Mouse (Mus musculus) spleen, adult 2 months (tissue): ENCODE data around the gene Adra2c. TPM values are rescaled to one million over a fixed set of nuclear protein-coding genes. Genes with fewer than 3 reads are reported as not detected.

ENCODE experiments used
- DNase-seq, 2 experiments: peaks; one replicate each; pipeline versions ENCODE4 v3.0.0 to v3.0.0-alpha.2; 2012 to 2021; ENCODE audit warnings: low spot score in 2 of 2, low read depth in 1 of 2
- H3K27ac ChIP-seq: fragments of 200-500 bp; 2 replicates; pipeline ENCODE4 v1.5.1; 2012; ENCODE audit warnings: low read length, inconsistent platforms; ENCODE audit not compliant: insufficient read depth
- H3K27me3 ChIP-seq: fragments of 200-500 bp; 2 replicates; pipeline ENCODE4 v1.6.1; 2012; ENCODE audit warnings: mild to moderate bottlenecking, moderate library complexity, low read length, inconsistent platforms; ENCODE audit not compliant: control insufficient read depth, insufficient read depth
- H3K36me3 ChIP-seq: fragments of 200-500 bp; 2 replicates; pipeline ENCODE4 v1.6.1; 2012; ENCODE audit warnings: mild to moderate bottlenecking, low read length, inconsistent platforms; ENCODE audit not compliant: control insufficient read depth, insufficient read depth
- H3K4me1 ChIP-seq: fragments of 200-500 bp; 2 replicates; pipeline ENCODE4 v1.6.1; 2011; ENCODE audit warnings: inconsistent platforms; ENCODE audit not compliant: control insufficient read depth, insufficient read depth, insufficient read length
- H3K4me3 ChIP-seq: fragments of 200-500 bp; 2 replicates; pipeline ENCODE4 v1.5.1; 2011; ENCODE audit warnings: mild to moderate bottlenecking, inconsistent platforms; ENCODE audit not compliant: insufficient read depth, insufficient read length; ENCODE audit errors: extremely low read depth
- CTCF ChIP-seq: fragments of 200-500 bp; IDR thresholded peaks from 2 replicates; pipeline ENCODE4 v1.5.1; 2011; ENCODE audit warnings: mild to moderate bottlenecking, inconsistent platforms; ENCODE audit not compliant: insufficient read depth, insufficient read length, insufficient replicate concordance; ENCODE audit errors: extremely low read depth
- POLR2A ChIP-seq: fragments of 200-500 bp; IDR thresholded peaks from 2 replicates; pipeline ENCODE4 v1.6.1; 2011; ENCODE audit warnings: low read depth, low read length, inconsistent platforms
- WGBS: fragments of 180-500 bp; shearing (Covaris S2); methylation state at CpG from one replicate; pipeline ENCODE4 v1.1.7; 2018; 5-methylcytosine and 5-hydroxymethylcytosine counted together
- polyA plus RNA-seq: library from polyadenylated mRNA; depleted of rRNA; stranded (reverse); fragments of >200 nt; gene quantifications from 2 replicates; pipeline ENCODE4 v1.2.3, GENCODE M21; 2012; rRNA removed

Gene Adra2c
- 0.28 and 0.97 TPM in 2 replicates for polyA plus RNA-seq

DNA sequence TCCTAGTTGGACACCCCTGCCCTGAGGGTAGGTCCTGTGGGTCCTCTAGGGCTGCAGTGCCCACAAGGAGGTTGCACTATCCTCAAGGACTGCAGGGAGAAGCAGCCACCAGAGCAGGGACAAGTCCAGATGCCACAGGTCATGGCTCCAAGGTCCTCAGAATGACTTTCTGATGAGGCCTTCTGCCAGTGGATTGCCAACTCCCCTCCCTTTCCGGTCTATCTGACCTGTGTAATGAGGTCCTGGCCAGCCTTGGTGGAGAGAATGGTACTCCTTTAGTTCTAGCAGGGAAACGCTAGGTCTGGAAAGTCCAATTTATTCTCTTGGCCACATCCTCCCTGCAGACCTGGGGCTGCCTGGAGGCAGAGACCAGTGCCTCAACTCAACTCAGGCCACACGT lies at the start of gene Adra2c:
Gene Adra2c (plus strand): TSS at position 301 of the 400 bp plus-strand sequence.
- Histone ChIP-seq H3K27me3 (peaks cover 11% of the 10 kb centered on the region), H3K4me3 (no peak within 1 kb of the TSS), H3K4me1 (no peaks in the 10 kb centered on the region; the same call in 1 of the 2 replicates), H3K27ac (no peak within 1 kb of the TSS), H3K36me3 (no peaks in the 10 kb centered on the region)
- 33% methylated on average over 3 of the region's 3 CpGs for WGBS
- TF ChIP-seq POLR2A (no peak), CTCF (no peak)
- DNase-seq: no peak

- DNase-seq: no peak
Observed at GRCm38 (mm10) chr5:35233142-35233541, 45.0 kb upstream of the Adra2c start.

DNA sequence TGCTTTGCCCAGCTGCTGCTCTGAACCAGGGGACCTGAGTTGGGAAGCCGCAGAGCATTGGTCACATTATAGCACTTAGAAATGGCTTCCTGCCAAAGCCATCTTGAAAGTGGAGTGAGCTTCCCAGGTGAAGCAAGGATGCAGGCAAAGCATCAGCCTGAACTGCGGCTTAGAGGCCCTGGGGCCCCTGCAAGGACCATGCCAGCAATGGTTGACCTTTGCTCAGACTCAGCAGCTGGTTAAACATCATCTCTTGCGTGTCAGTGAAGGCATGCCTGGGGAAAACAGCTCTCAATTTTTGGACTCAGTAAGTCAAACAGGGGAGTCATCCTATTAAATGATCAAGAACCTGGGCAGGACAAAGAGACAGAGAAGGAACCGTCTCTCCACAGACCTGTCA lies 40.4 kb upstream of the Adra2c start:
- 77% methylated on average over 4 of the region's 4 CpGs for WGBS
- TF ChIP-seq CTCF (no peak), POLR2A (no peak)
- Histone ChIP-seq H3K4me1 (no peaks in the 10 kb centered on the region), H3K36me3 (no peaks in the 10 kb centered on the region), H3K4me3 (no peak overlapping the region), H3K27me3 (no peaks in the 10 kb centered on the region), H3K27ac (no peak overlapping the region)
- DNase-seq: no peak

More at GRCm38 (mm10) chr5:35233142-35233541, 45.0 kb upstream of the Adra2c start:
- 67% methylated on average over 4 of the region's 4 CpGs for WGBS
- TF ChIP-seq CTCF: no peak
- TF ChIP-seq POLR2A: no peak
- no peaks in the 10 kb centered on the region for H3K4me1 ChIP-seq
- H3K4me3 ChIP-seq: no peak overlapping the region
- no peaks in the 10 kb centered on the region for H3K36me3 ChIP-seq
- no peaks in the 10 kb centered on the region for H3K27me3 ChIP-seq
- H3K27ac ChIP-seq: no peak overlapping the region

- no peak overlapping the region for H3K27ac ChIP-seq
- TF ChIP-seq CTCF (no peak), POLR2A (no peak)
- DNase-seq: no peak
- H3K4me1 ChIP-seq: no peaks in the 10 kb centered on the region
- no peaks in the 10 kb centered on the region for H3K36me3 ChIP-seq
- no peak overlapping the region for H3K4me3 ChIP-seq
- H3K27me3 ChIP-seq: no peaks in the 10 kb centered on the region
- WGBS: 75% methylated on average over 2 of the region's 2 CpGs
Observed at GRCm38 (mm10) chr5:35238627-35239026, 39.5 kb upstream of the Adra2c start.

GRCm38 (mm10) chr5:35241556-35241955 lies 36.6 kb upstream of the Adra2c start:
- no peak overlapping the region for H3K4me3 ChIP-seq
- H3K27me3 ChIP-seq: no peaks in the 10 kb centered on the region
- 67% methylated on average over 3 of the region's 3 CpGs for WGBS

DNA sequence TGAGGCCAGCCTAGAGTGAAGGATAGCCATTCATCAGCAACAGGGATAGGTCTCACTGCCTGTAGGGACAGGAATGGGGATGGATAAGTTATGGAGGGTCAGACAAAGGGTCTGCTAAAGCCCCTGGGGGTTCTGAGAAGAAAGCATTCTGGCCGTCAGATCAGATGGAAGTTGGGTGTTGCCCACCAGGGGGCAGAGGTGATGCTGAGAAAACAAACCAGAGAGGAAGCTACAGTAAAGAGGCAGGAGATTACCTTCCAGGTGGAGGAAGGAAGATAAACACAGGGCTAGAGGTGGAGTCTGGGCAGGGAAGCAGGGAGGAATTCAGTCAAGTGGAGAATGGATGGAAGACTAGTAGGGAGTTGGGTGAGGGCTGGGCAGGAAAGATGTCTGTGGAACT lies 33.9 kb upstream of the Adra2c start:
- Histone ChIP-seq H3K27me3 (no peaks in the 10 kb centered on the region), H3K27ac (no peak overlapping the region), H3K4me3 (no peak overlapping the region), H3K4me1 (no peaks in the 10 kb centered on the region), H3K36me3 (no peaks in the 10 kb centered on the region)
- DNase-seq: no peak
- TF ChIP-seq CTCF (peak; percentile 20; the same call in 1 of the 2 replicates), POLR2A (no peak)
- 14% methylated on average over 1 of the region's 1 CpGs for WGBS

More at GRCm38 (mm10) chr5:35241556-35241955, 36.6 kb upstream of the Adra2c start:
- H3K27ac ChIP-seq: no peak overlapping the region
- DNase-seq: no peak
- no peaks in the 10 kb centered on the region for H3K4me1 ChIP-seq
- TF ChIP-seq CTCF: no peak
- H3K36me3 ChIP-seq: no peaks in the 10 kb centered on the region

- Histone ChIP-seq H3K27me3 (no peaks in the 10 kb centered on the region), H3K27ac (no peak overlapping the region), H3K36me3 (no peaks in the 10 kb centered on the region), H3K4me3 (no peak overlapping the region), H3K4me1 (no peaks in the 10 kb centered on the region)
- 64% methylated on average over 11 of the region's 11 CpGs for WGBS
- no peak for DNase-seq
- TF ChIP-seq CTCF (no peak), POLR2A (no peak)
Observed at GRCm38 (mm10) chr5:35245555-35246273, 32.4 kb upstream of the Adra2c start.
